ENCODE assay signal across 9 mouse cellular contexts in genomic region chr19:9026634-9027033, GRCm38 (mm10). TPM values are rescaled to one million over a fixed set of nuclear protein-coding genes. Genes with fewer than 3 reads are reported as not detected.
A peak's percentile ranks its signal among the peaks of the same experiment; 100 is the strongest.
DNase-seq lines count a peak whose midpoint lies in the region; ATAC-seq lines count a peak whose summit lies in the region.
"Had no signal": no experiment of that assay in that cellular context is flagged by ENCODE, and none has a peak within 500 bp of the region (broad histone marks: within the 10 kb centered on the region; RNA-seq: fewer than 3 reads in every experiment).

No protein-coding gene starts in this region.

- DNase-seq in cerebellum, adult 9-11 months: peak; percentile 9
- DNase-seq in layer of hippocampus, adult 11-12 months (ENCODE audit: low spot score): peak; percentile 30
- DNase-seq in layer of hippocampus, adult 9-10 months (ENCODE audit: low spot score): no peak
- peak; percentile 46 for DNase-seq in NIH3T3 (ENCODE audit: low read depth)
- DNase-seq in layer of hippocampus, postnatal 10 days (ENCODE audit: low spot score in 2 of 2): peak; percentile 36 to 42
- no peak for DNase-seq in heart, postnatal 10 days
- DNase-seq: lung, postnatal 36 days had no signal

- intact Hi-C loops in heart, postnatal 10 days (cut with DNase I): no loop called here

- no peak for ATAC-seq in cerebellum, adult (ENCODE audit: insufficient number of reproducible peaks, low FRiP score, low TSS enrichment)
- ATAC-seq in activated CD4-positive, CD25-positive, alpha-beta regulatory T cell, adult 4 months: no peak

RNA-seq across cellular contexts. Expression of gene Ahnak, which starts 37.5 kb away (rescaled TPM):
- total RNA-seq in layer of hippocampus, postnatal 10 days (2021): 10 to 100 TPM; 17.2 to 18.5 TPM
- 10 to 100 TPM; 47.2 to 60.1 TPM for polyA plus RNA-seq in activated CD4-positive, CD25-positive, alpha-beta regulatory T cell, adult 4 months (2017; shearing (Covaris generic))
- 100 to 1,000 TPM; 348 to 380 TPM for total RNA-seq in heart, postnatal 10 days (2021)

RNA-seq across cellular contexts. Expression of gene Eef1g, which starts 59.8 kb away (rescaled TPM):
- 100 to 1,000 TPM; 283 to 287 TPM for total RNA-seq in layer of hippocampus, postnatal 10 days (2021)
- polyA plus RNA-seq in activated CD4-positive, CD25-positive, alpha-beta regulatory T cell, adult 4 months (2017; shearing (Covaris generic)): 100 to 1,000 TPM; 589 to 842 TPM
- 100 to 1,000 TPM; 283 to 289 TPM for total RNA-seq in heart, postnatal 10 days (2021)

Comparison
In these comparisons a context has a peak if more than half of its experiments do, and no peak if none do; other contexts are left out.
1. DNase-seq: peak in cerebellum, adult 9-11 months (single experiment), layer of hippocampus, adult 11-12 months (single experiment), NIH3T3 (single experiment) and layer of hippocampus, postnatal 10 days (2 of 2); none in layer of hippocampus, adult 9-10 months (single experiment) and heart, postnatal 10 days (0 of 2).
2. RNA of gene Ahnak, which starts 37.5 kb away (total RNA-seq): 348 to 380 TPM in heart, postnatal 10 days; 17.2 to 18.5 TPM in layer of hippocampus, postnatal 10 days; every median in the first group is over 10 times any median in the second.